Mouse (Mus musculus) MEL-GATA-1-ER (cell line): ENCODE results near the gene Ctxn1.

Experiments used
- DNase-seq: peaks from one replicate; pipeline ENCODE4 v3.0.0-alpha.2; 2012; ENCODE audit warnings: low read depth; ENCODE audit errors: extremely low read depth

Gene Ctxn1

GRCm38 (mm10) chr8:4250306-4250970 is 8.6 kb downstream of the Ctxn1 start:
- DNase-seq, result no peak

DNA sequence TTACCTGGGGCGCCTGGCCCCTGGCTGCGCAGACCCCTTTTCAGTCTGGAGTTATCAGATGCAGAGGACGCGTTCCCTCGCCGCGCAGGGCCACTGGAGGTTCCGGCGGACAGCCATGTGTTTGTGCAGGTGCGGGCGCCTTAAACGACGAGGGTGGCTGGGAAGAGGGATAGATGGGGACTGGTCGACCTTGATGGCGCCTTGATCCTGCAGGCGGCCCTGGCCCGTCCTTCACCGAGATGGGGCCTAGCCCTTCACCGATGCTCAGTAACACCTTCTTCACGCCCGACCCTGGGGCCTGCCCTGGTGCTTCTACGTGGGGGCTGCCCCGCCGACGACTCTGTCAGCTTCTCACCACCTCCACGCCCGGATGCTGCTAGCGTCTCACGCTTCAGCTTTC is 9.9 kb downstream of the Ctxn1 start:
- DNase-seq, result no peak

- DNase-seq, result no peak
These were observed 11.0 kb downstream of the Ctxn1 start, which contains the start of gene Tgfbr3l for GRCm38 (mm10) chr8:4247951-4248540. Gene Tgfbr3l, plus strand, starts transcription at chr8:4248214.

DNA sequence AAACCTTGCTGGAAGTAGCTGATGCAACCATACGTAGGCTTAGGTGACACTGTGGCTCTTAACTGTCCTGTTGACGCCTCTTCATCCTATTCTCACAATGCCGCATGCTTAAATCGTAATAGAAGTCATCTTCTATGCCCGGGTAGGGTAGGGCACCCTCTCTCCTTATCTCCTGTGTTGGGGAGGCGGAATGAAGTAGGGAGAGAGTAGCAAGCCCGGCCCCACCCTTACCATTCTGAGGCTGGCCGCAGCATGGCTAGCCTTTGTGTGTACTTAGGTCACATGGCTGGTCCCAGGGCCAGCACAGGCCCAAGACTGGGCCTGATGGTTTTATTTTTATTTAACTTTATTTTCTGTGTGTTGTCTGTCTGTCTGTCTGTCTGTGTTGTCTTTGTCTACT is 11.8 kb downstream of the Ctxn1 start:
- no peak for DNase-seq

DNA sequence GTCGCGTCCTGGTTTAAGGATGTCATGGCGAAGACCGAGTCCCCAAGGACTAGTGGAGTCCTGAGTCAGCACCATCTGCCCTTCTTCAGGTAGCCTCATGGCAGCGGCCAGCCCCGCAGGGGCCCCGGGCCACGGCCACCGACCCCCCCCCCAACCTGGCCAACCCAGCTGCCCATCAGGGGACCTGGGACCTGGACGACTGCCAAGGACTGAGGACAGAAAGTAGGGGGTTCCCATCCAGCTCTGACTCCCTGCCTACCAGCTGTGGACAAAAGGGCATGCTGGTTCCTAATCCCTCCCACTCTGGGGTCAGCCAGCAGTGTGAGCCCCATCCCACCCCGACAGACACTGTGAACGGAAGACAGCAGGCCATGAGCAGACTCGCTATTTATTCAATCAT is 13.3 kb downstream of the Ctxn1 start:
- DNase-seq, result no peak

DNA sequence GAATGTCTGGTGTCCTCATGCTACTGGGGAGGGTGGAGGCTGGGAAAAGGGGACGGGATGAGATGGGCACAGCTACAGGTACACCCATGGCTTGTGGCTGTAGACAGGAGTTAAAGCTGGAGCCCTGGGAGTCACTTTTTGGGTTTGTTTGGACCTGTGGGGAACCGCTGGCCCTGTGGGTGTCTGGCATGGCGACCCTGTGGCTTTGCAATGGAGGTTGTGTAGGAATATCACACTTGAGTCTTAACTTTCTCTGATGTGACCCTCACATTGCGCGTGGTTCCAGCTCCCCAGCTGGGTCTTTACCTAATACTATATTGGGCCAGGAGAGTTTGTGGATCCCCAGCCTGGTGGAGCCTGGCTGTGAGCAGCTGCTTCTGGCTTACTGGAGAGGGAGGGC is 14.0 kb downstream of the Ctxn1 start:
- DNase-seq, result no peak

- DNase-seq, result no peak
These were observed 19.7 kb downstream of the Ctxn1 start for GRCm38 (mm10) chr8:4239193-4239890.

- DNase-seq, result peak; percentile 95
These were observed 20.5 kb downstream of the Ctxn1 start, which contains the start of the genes Map2k7 and Gm49320 for GRCm38 (mm10) chr8:4238434-4239192. Gene Map2k7, plus strand, starts transcription at chr8:4238740. Gene Gm49320, plus strand, starts transcription at chr8:4238865.

GRCm38 (mm10) chr8:4237814-4238433 is 21.1 kb downstream of the Ctxn1 start:
- DNase-seq, result no peak

GRCm38 (mm10) chr8:4230612-4231351 is 28.3 kb downstream of the Ctxn1 start:
- DNase-seq, result no peak

DNA sequence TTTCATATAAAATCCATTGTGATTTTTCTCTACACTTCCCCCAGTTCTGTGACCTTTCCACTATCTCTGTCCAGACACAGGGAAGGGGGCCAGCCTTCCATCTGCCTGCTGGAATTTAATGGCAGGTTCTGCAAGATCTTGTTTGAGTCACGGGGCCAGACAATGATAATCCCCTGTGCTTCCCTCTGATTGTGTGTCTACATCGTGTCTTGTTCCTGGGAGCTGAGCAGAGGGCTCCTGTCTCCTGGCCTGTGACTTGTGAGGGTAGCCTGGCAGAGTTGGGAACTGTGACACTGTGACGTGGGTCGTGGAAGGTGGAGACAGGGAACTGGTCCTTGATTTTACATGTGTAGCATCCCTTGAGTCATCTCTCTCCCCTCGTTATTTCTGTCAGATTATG is 29.3 kb downstream of the Ctxn1 start:
- DNase-seq, result no peak

DNA sequence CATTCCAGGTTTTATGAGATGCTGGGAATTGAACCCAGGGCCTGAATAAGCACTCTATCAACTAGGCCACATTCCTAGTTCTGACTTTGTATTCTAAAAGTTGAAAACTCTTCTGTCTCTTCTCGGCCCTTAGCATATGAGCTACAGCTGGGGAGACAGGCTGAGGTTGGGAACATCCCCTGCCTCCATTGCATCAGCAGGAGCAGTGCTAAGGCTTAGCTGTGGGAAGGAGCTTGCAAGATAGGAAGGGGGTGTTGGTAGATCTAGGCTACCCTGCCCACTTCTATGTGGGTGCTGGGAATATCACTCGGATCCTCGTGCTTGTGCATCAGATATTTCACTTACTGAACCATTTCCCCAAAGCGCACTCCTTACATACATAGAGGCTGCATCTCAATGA is 31.2 kb downstream of the Ctxn1 start:
- DNase-seq, result no peak

- DNase-seq, result no peak
These were observed 32.2 kb downstream of the Ctxn1 start, which contains the start of gene Lrrc8e for GRCm38 (mm10) chr8:4226739-4227347. Gene Lrrc8e, plus strand, starts transcription at chr8:4226827.

DNA sequence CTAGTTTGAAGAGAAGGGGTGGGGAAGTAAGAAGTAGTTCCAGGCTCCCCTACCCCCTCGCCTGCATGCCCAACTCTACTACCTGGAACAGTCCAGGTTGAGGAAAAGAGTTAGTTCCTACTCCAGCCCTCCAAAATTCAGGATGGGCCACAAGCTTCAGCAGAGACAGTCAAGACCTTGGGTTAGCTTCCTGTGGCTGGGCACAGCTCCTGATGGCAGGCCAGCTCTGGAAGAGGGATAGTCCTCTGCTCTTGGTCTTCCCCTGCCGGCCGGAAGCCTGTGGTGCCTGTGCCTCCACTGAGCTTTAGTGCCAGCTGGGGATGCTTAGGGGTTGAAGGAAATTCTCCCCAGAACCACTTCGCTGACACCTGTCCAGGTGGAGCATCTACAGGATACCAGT is 32.8 kb downstream of the Ctxn1 start:
- no peak for DNase-seq

GRCm38 (mm10) chr8:4222059-4222458 is 37.0 kb downstream of the Ctxn1 start:
- DNase-seq, result no peak

GRCm38 (mm10) chr8:4219617-4220016 is 39.5 kb downstream of the Ctxn1 start:
- DNase-seq, result no peak

DNA sequence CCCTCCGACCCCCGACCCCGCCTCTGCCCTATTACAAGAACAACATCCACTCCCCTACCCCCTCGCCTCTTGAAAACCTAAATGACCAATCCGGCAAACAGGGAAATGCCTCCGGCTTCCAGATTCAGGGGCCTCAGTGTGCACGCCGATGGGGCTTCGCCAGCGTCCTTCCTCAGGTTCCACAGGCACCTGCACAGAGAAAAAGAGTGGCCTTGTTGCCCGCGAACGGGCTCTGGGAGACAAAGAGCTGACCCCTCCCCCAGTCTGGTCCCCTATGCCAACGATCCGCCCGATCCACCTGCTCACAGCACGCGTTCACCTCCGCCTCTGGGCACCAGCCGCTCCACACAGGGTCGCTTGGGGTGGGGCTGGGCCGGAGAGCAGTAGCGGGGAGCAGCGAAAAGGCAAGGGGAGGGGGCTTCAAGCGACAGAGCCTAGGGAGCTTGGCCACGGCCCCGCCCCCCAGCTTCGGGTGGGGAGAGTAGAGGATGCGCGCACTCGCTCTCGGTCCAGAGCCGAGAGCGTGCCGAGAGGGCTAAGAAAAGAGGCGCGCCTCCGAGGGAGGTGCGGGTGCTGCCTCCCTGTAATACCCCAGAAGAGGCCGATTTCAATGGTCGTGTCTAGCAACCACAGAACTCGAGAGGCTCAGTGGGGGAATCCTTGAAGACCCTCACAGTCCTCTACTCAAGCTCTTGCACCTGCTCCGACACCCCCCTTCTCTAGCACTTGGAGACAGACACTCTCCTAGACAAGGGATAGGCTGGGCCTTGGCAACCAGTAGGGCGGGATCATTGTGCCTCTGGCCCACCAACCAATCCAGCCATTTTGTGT is 42.1 kb downstream of the Ctxn1 start, which contains the start of gene Prr36:
Gene Prr36, minus strand, starts transcription at position 669 of the 831 bp plus-strand sequence.
- no peak for DNase-seq

DNA sequence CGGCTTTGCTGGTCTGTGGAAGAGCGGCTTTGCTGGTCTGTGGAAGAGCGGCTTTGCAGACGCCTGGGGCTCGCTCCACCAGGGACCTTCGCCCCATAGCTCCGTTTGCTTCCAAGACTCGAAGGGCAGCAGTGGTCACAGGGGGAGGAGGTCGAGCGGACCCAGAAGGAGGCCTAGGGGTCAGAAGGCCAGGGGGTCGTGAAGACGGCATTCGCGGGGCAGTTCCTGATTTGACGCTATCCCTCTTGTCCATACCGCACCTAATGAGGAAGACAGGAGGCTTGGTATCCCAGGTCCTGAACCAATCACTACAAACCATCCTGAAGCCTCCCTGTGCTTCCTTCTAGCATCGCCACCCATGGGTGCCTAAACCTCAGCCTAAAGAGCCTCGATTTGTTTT is 42.8 kb downstream of the Ctxn1 start:
- no peak for DNase-seq
